Mouse (Mus musculus) adrenal gland, adult 18-20 months (tissue): ENCODE measurements around the gene Kcnk1. TPM values are rescaled to one million over a fixed set of nuclear protein-coding genes. Genes with fewer than 3 reads are reported as not detected.

ENCODE experiments used
- DNase-seq, 2 experiments: peaks; one replicate each; pipeline ENCODE4 v3.0.0; 2021 to 2022; ENCODE audit warnings: low spot score in 2 of 2
- total RNA-seq, 2 experiments: library from RNA; stranded (reverse); gene quantifications; 1 replicate in 1 of 2; 2 replicates in 1 of 2; pipeline ENCODE4 v1.2.3; 2021

Kcnk1 gene
- total RNA-seq, 2 experiments from 2014 or later, result 1.4 to 11.9 TPM

DNA sequence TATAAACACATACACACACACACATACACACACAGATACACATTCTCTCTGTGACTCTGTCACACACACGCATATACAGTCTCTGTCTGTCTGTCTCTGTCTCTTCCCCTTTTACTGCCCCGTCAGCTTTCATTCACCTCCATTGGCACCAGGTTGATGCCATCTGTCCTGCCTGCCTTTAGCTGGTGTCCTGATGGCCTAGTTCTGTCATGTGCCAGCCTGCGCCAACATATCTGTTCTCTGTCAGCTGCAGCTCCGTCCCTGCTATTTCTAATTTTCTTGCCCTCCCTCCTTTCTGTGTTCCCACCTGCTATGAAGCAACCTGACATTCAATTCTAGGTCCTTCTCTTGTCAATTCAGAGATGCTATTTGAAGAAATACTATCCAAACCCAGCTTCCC is 40.1 kb downstream of the Kcnk1 start:
- no peak for DNase-seq

DNA sequence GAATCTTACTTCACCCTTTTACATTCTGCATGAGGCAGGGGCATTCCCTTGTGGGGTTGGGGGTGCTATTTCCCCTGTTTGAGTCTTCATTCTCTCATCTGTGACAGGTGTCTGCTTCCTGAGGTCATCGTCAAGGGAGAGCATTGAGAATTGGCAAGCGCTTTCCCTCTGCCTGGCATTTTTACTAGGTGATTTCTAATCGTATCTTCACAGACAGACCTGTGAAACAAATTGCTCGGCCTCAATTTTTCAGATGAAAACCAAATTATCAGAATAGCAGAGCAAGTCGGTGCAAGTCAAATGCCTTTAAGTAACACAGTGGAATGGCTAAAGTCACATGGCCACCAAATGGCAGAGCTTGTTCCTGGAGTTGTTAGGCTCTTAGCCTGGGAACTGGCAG is 41.4 kb downstream of the Kcnk1 start:
- no peak for DNase-seq

- DNase-seq, result no peak
These were observed 50.8 kb downstream of the Kcnk1 start for GRCm38 (mm10) chr8:126045751-126046150.

GRCm38 (mm10) chr8:126053911-126054310 is 58.9 kb downstream of the Kcnk1 start:
- DNase-seq, result no peak

DNA sequence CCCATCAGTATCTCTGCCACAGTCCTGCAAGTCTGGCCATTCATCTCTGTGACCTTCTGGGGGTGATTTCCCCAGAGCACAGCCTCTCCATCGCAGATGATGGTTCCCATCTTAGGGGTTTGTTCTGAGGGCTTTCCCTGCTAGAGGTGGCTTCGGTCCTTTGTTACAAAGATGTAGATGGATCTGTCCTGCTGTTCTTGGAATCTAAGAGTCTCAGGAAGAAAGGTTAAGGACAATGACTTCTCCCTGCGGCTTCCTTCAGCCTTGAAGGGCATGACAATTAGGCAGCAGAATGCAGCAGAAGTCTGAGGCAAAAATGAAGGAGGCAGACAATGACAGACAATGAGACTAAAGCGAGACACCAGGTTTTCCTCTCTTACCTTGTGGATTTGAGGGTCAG is 63.9 kb downstream of the Kcnk1 start:
- DNase-seq, result no peak

DNA sequence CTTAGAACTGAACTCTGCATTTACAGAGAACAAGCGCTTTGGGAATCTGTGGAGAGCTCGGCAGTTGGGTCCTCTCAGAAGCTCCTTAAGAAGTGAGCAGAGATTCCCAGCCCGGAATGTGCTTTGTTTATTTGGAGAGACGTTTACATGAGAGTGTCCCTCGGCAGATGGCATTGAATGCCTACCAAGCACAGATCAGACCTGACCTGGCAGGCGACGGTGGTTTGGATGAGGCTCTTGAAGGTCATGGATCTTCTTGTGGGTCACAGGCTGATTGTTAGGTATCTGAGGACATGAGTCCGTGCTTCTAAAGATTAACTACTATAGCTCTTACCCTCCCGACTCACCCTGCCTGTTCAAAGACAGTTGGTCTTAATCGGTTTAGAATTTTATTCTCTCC is 67.9 kb downstream of the Kcnk1 start:
- no peak for DNase-seq

- no peak for DNase-seq
These were observed 69.0 kb downstream of the Kcnk1 start for GRCm38 (mm10) chr8:126063832-126064409.

DNA sequence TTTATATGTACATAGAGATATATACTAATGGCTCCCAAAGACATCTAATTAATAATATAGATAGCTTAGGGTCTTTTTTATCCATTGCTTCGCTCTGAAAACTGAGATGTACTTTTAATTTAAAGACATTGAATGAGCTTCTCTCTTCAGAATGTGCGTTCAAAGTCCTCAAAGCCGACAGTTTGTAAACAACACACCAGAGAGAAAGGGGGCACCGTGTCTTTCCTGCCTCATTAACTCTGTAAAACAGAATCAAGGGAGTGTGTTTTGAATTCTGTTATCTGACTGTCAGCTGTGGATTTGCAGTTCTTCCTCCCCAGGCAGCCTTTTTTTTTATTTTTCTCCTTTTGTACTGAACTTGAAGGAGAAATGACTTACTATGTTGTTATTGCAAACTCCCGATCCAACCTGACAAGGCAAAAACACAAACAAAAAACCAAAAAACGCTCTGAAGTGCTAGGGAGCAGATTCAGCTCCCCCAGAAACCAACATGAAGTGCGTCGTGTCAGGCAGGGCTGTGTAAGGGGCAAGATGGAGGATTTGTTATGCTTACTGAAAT is 69.7 kb downstream of the Kcnk1 start:
- no peak for DNase-seq

DNA sequence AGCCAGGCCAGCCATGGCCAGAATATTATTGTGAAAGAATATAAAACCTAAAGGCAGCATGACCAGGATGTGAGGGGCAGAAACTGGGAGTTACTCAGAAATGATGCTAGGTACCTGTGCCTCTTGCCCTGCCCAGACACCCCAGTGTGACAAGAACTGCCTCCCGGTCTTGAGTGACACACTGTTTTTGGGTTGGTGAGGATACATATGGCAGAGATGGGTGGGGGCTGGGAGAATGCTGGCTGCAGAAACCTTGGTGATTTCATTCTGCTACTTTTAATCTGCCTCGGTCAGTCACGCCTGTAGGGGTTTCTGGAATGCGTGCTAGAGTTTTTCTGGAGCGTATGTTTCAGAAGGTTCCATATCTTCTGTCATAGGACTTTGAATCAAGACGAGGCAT is 72.3 kb downstream of the Kcnk1 start:
- no peak for DNase-seq

DNA sequence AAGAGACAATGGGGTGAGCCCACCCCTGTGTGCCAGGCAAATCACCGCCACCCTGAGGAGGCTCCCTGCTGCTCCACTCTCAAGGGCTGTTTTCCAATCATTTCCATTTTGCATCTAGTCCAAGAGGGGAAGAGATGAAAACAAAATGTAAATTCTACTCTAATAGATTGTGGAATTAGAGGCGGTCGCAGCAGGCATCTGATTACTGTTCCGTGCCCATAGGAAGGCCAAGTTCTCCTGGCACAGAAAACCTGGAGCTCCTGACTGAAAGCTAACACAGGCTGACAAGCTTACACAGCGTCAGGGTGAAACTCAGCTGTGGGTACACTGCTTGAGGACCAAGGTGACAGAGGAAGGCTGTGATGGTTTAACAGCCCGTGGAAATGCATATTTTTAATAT is 73.2 kb downstream of the Kcnk1 start:
- no peak for DNase-seq

DNA sequence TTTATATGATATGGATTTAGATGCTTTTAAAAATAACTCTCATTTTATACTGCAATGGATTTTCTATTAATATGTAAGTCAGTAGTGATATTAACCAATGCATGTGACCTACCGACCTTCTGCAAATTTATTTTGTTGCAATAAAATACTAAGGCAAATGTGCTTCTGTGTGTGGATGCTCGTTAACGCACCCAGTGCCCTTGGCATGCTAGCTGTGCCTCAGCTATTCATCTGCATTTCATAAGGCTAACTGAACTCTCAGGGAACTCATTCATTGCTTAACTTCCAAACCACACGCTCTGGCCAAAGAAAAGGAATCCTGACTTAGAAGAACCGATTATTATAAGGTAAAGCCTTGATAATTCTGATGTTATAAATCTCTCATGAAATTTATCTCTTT is 77.7 kb downstream of the Kcnk1 start:
- no peak for DNase-seq

DNA sequence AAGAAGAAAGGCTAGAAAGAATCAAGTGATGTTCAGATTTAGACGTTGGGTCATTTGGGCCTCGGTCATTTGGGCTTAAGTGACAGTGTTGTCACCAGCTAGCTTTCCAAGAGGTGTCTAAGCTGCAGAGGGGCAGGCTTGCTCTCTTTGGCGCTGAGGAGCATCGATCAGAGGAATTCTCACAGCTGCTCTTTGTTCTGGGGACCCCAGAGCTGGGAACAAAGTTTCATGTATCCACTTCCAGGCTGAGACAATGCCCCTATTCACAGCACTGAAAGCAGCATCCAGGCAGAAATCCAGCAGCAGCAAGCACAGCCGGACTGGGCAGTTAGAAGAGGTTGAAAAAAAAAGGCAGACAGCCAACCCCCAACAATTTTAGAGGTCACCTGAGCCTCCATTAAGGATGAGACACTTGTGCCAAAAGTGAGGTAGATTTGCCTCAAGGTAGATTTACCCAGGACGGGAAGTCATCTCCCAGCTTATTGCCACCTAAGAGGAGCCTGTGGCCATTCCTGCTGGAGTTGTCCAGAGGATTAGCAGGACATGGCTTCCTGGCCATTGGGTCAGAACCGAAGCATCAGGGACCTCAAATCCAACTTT is 78.3 kb downstream of the Kcnk1 start:
- no peak for DNase-seq

DNA sequence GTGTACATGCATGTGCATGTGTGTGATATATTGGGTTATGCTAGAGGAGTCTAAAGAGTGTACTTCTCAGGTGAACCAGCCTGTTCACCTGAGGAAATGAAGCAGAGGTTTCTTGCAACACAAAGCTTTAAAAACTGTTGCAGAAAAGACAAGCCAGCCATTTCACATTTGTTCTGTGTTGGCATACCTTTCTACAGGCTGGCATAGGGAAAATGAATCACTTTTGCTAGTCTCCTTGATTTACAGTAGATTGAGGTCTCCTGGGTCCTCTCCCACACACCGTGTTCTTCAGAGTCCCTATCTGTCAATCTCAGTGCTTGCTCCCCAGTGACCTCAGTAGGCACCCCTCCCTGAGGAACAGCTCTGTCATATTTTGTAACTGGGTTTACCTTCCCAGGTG is 79.1 kb downstream of the Kcnk1 start:
- DNase-seq, result no peak

GRCm38 (mm10) chr8:126075400-126075799 is 80.4 kb downstream of the Kcnk1 start:
- peak; percentile 76 to 85 for DNase-seq

Other genes starting within 250 kb of the Kcnk1 start
- gene Pcnx2, start 96.9 kb upstream of the Kcnk1 start, total RNA-seq, result under 1 TPM; 0.51 to 0.60 TPM
- under 1 TPM; 0.22 to 0.96 TPM for gene Map3k21, start 84.7 kb upstream of the Kcnk1 start, total RNA-seq